Mouse (Mus musculus) left cerebral cortex, adult 9 months (tissue): Measurements from ENCODE around the gene Arhgap31.
"Not testable (repeated sequence)": the region's sequence is repeated elsewhere in the genome, so short reads cannot be mapped to it uniquely, and the experiment has no call there.

ENCODE experiments used
- DNase-seq, 2 experiments: peaks; one replicate each; pipeline ENCODE4 v3.0.0; 2022; ENCODE audit warnings: low spot score in 2 of 2

The Arhgap31 gene

GRCm38 (mm10) chr16:38724974-38725373 lies 11.9 kb upstream of the Arhgap31 start:
- no peak for DNase-seq

- DNase-seq = no peak
These were observed 11.2 kb upstream of the Arhgap31 start for GRCm38 (mm10) chr16:38724256-38724655.

GRCm38 (mm10) chr16:38721377-38721776 lies 8.3 kb upstream of the Arhgap31 start:
- no peak for DNase-seq

GRCm38 (mm10) chr16:38714259-38714526 lies 1.1 kb upstream of the Arhgap31 start:
- DNase-seq = not testable (repeated sequence)

GRCm38 (mm10) chr16:38713404-38714258 lies 557 bp upstream of the Arhgap31 start:
- DNase-seq = no peak

- DNase-seq = no peak
These were observed 969 bp downstream of the Arhgap31 start for GRCm38 (mm10) chr16:38712105-38712504.

GRCm38 (mm10) chr16:38711245-38711644 lies 1.8 kb downstream of the Arhgap31 start:
- DNase-seq = no peak

GRCm38 (mm10) chr16:38708962-38709520 lies 4.0 kb downstream of the Arhgap31 start:
- no peak for DNase-seq

GRCm38 (mm10) chr16:38706782-38707181 lies 6.3 kb downstream of the Arhgap31 start:
- no peak for DNase-seq

GRCm38 (mm10) chr16:38705531-38706281 lies 7.4 kb downstream of the Arhgap31 start:
- no peak for DNase-seq

GRCm38 (mm10) chr16:38703501-38703900 lies 9.6 kb downstream of the Arhgap31 start:
- no peak for DNase-seq

- no peak for DNase-seq
These were observed 10.8 kb downstream of the Arhgap31 start for GRCm38 (mm10) chr16:38702316-38702715.

- no peak for DNase-seq
These were observed 11.4 kb downstream of the Arhgap31 start for GRCm38 (mm10) chr16:38701492-38702185.

- no peak for DNase-seq
These were observed 12.5 kb downstream of the Arhgap31 start for GRCm38 (mm10) chr16:38700392-38701162.

GRCm38 (mm10) chr16:38697611-38698010 lies 15.5 kb downstream of the Arhgap31 start:
- no peak for DNase-seq

GRCm38 (mm10) chr16:38695557-38695956 lies 17.5 kb downstream of the Arhgap31 start:
- no peak for DNase-seq

GRCm38 (mm10) chr16:38694906-38695540 lies 18.1 kb downstream of the Arhgap31 start:
- no peak for DNase-seq

GRCm38 (mm10) chr16:38690501-38690900 lies 22.6 kb downstream of the Arhgap31 start:
- DNase-seq = no peak

- DNase-seq = no peak
These were observed 23.3 kb downstream of the Arhgap31 start for GRCm38 (mm10) chr16:38689786-38690185.

- no peak for DNase-seq
These were observed 24.4 kb downstream of the Arhgap31 start for GRCm38 (mm10) chr16:38688531-38689264.
